Mouse (Mus musculus) hindbrain, embryonic 14.5 days (tissue): Measurements from ENCODE around the gene Hrh3. TPM values are rescaled to one million over a fixed set of nuclear protein-coding genes. Genes with fewer than 3 reads are reported as not detected.

Experiments
- ATAC-seq: fragments of 200-750 bp; cut with Nextera tagmentation; 2 replicates; pipeline ENCODE4 v1.8.0; 2017; ENCODE audit warnings: moderate number of reproducible peaks, mild to moderate bottlenecking, moderate TSS enrichment, moderate library complexity; ENCODE audit not compliant: low FRiP score
- DNase-seq: peaks from one replicate; pipeline ENCODE4 v3.0.0-alpha.2; 2015; ENCODE audit warnings: low spot score
- H3K27ac ChIP-seq: fragments of 300-500 bp; sonication (generic); 2 replicates; pipeline ENCODE4 v1.5.1; 2014; ENCODE audit warnings: mild to moderate bottlenecking, moderate library complexity
- H3K27me3 ChIP-seq: fragments of 300-500 bp; sonication (generic); 2 replicates; pipeline ENCODE4 v1.6.1; 2014; ENCODE audit warnings: mild to moderate bottlenecking, low read length, mixed read lengths; ENCODE audit not compliant: control insufficient read depth, insufficient read depth
- H3K36me3 ChIP-seq: fragments of 300-500 bp; sonication (generic); replicated peaks from 2 replicates; pipeline ENCODE4 v1.6.1; 2014; ENCODE audit not compliant: control insufficient read depth, insufficient read depth
- H3K4me1 ChIP-seq: fragments of 300-500 bp; sonication (generic); replicated peaks from 2 replicates; pipeline ENCODE4 v1.6.1; 2014; ENCODE audit warnings: antibody characterized with exemption, low read length, mixed read lengths; ENCODE audit not compliant: control insufficient read depth, insufficient read depth
- H3K4me2 ChIP-seq: fragments of 300-500 bp; sonication (generic); replicated peaks from 2 replicates; pipeline ENCODE4 v1.6.1; 2014; ENCODE audit warnings: mild to moderate bottlenecking, moderate library complexity
- H3K4me3 ChIP-seq: fragments of 300-500 bp; sonication (generic); replicated peaks from 2 replicates; pipeline ENCODE4 v1.5.1; 2014; ENCODE audit warnings: mild to moderate bottlenecking, low read length
- H3K9ac ChIP-seq: fragments of 300-500 bp; sonication (generic); 2 replicates; pipeline ENCODE4 v1.6.1; 2014
- H3K9me3 ChIP-seq: fragments of 300-500 bp; sonication (generic); 2 replicates; pipeline ENCODE4 v1.6.1; 2016; ENCODE audit warnings: low read length; ENCODE audit not compliant: control insufficient read depth
- WGBS: fragments of 180-500 bp; shearing (Covaris S2); extraction: QIAGEN DNeasy Blood & Tissue Kit; methylation state at CpG from one replicate; pipeline ENCODE4 v1.1.7; 2014; 5-methylcytosine and 5-hydroxymethylcytosine counted together
- polyA plus RNA-seq: library from polyadenylated mRNA; unstranded; fragments of >200 nt; fragmentation: Nextera tagmentation; extraction: Ambion mirVana; gene quantifications from 2 replicates; pipeline ENCODE4 v1.2.1, GENCODE M21; 2014

Gene Hrh3
- polyA plus RNA-seq, 1 experiment from 2014 or later, result 1.7 TPM

- H3K4me3 ChIP-seq, result no peak overlapping the region
- no peak overlapping the region for H3K9ac ChIP-seq
- H3K27me3 ChIP-seq, result no peaks in the 10 kb centered on the region
- H3K36me3 ChIP-seq, result peaks cover 37% of the 10 kb centered on the region
- 19% methylated on average over 5 of the region's 5 CpGs for WGBS
- no peak overlapping the region for H3K4me2 ChIP-seq
- peak; percentile 74 for DNase-seq
- H3K4me1 ChIP-seq, result no peaks in the 10 kb centered on the region
- no peak overlapping the region for H3K27ac ChIP-seq
- no peaks in the 10 kb centered on the region for H3K9me3 ChIP-seq
- ATAC-seq, result no peak
Observed at GRCm38 (mm10) chr2:180050986-180051385, 53.3 kb downstream of the Hrh3 start.

Other genes with a start within 250 kb of the Hrh3 start
- gene Taf4, start 127.8 kb downstream of the Hrh3 start, polyA plus RNA-seq, result 4.4 and 4.9 TPM in 2 replicates
- 16.1 and 16.9 TPM in 2 replicates for gene Lsm14b, start 79.5 kb downstream of the Hrh3 start, polyA plus RNA-seq
- 515 and 631 TPM in 2 replicates for gene Psma7, start 62.1 kb downstream of the Hrh3 start, polyA plus RNA-seq
- 54.2 and 57.2 TPM in 2 replicates for gene Ss18l1, start 62.0 kb downstream of the Hrh3 start, polyA plus RNA-seq
- 29.4 and 30.2 TPM in 2 replicates for gene Mtg2, start 33.9 kb downstream of the Hrh3 start, polyA plus RNA-seq
- gene Osbpl2, start 14.8 kb upstream of the Hrh3 start, polyA plus RNA-seq, result 73.1 and 79.2 TPM in 2 replicates
- 148 and 149 TPM in 2 replicates for gene Adrm1, start 67.0 kb upstream of the Hrh3 start, polyA plus RNA-seq
- 2.6 and 2.9 TPM in 2 replicates for gene Lama5, start 121.4 kb upstream of the Hrh3 start, polyA plus RNA-seq
- gene Rps21, start 152.9 kb upstream of the Hrh3 start, polyA plus RNA-seq, result 372 and 509 TPM in 2 replicates
- 40.6 and 40.9 TPM in 2 replicates for gene Cables2, start 169.0 kb upstream of the Hrh3 start, polyA plus RNA-seq
- not detected in 2 replicates for gene Rbbp8nl, start 185.4 kb upstream of the Hrh3 start, polyA plus RNA-seq
- gene Gata5, start 230.2 kb upstream of the Hrh3 start, polyA plus RNA-seq, result 0.05 TPM in 1 of 2 replicates, not detected in the other